Mouse (Mus musculus): ENCODE results near the gene Zdhhc1. TPM values are rescaled to one million over a fixed set of nuclear protein-coding genes. Genes with fewer than 3 reads are reported as not detected.
A peak's percentile ranks its signal among the peaks of the same experiment; 100 is the strongest.

The Zdhhc1 gene
- total and polyA plus RNA-seq, 2 experiments from 2014 or later: 19.1 to 56.2 TPM

DNA sequence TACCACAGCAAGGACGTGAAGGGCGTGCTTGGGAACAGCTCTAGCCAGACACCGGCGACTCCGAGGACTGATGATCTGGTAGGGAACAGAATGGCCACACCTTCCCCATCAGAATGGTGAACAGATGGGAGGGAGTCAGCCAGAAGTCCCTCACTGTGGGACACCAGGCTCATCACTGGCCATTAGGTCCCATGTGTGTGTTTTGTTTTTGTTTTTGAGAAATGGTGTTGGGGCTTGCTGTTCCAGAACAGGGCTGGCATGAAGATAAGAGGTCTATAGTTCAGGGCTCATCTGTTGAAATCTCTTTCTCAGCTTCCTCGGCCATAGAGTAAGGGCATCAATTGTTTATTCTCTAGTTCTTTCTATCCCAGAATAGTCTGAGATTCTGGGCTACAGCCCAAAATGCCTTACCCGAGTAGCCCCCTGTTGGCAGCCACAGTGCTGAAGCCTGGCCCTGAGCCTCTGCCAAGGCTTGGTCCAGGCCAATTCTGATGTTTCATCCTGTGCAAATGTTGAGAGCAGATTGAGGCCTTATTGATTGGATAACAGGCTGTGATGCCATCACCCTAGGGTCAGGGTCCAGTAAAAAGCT lies 29.9 kb downstream of the Zdhhc1 start:
- DNase-seq (ENCODE audit: low spot score) (no peak), ATAC-seq (ENCODE audit: insufficient read depth, low read depth) (no peak)
- Histone ChIP-seq H3K9ac (replicated peaks; ENCODE audit: low read depth, low read length) (no peak overlapping the region), H3K27me3 (ENCODE audit: control insufficient read depth, insufficient read depth, low read length) (no peaks in the 10 kb centered on the region), H3K36me3 (replicated peaks; ENCODE audit: control insufficient read depth, insufficient read depth, low read length) (0 out of 2 replicates have a peak, but pooled peaks cover 3% of the 10 kb centered on the region), H3K4me2 (ENCODE audit: low read depth, low read length) (no peak overlapping the region), H3K9me3 (replicated peaks; ENCODE audit: control insufficient read depth, low read length) (no peaks in the 10 kb centered on the region), H3K27ac (ENCODE audit: low read depth) (no peak overlapping the region), H3K4me1 (ENCODE audit: control insufficient read depth, insufficient read depth) (peaks cover 18% of the 10 kb centered on the region), H3K4me3 (ENCODE audit: low read depth, low read length) (no peak overlapping the region)
- no peak for TF ChIP-seq EP300 (IDR thresholded peaks at IDR 0.05; ENCODE audit: low read depth)
- peak; percentile 15 for TF ChIP-seq CTCF (IDR thresholded peaks at IDR 0.05; ENCODE audit: low read depth)
- WGBS: 65% methylated on average over 7 of the region's 7 CpGs

DNA sequence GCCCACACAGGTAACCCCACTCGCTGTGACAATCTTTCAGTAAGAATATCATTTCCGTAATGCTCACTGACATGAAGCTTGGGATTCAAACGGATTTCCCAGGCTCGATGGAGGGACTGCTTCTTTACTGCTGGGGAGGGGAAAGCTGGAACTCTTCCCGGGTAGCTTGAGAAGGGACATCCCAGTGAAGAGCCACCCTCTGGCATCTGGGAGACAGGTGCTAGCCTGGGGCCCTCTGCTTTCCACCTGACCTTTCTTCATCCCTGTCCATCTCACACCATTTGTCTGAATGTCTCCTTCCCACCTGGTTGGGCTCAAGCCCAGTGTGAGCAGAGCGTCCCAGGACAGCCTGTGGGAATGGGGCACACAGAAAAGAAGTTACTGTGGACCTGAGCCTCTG lies 30.5 kb downstream of the Zdhhc1 start:
- ATAC-seq (ENCODE audit: insufficient read depth, low read depth) (no peak), DNase-seq (ENCODE audit: low spot score) (no peak)
- H3K27ac ChIP-seq (ENCODE audit: low read depth): no peak overlapping the region
- H3K36me3 ChIP-seq (replicated peaks; ENCODE audit: control insufficient read depth, insufficient read depth, low read length): 0 out of 2 replicates have a peak, but pooled peaks cover 3% of the 10 kb centered on the region
- no peak overlapping the region for H3K4me3 ChIP-seq (ENCODE audit: low read depth, low read length)
- no peaks in the 10 kb centered on the region for H3K27me3 ChIP-seq (ENCODE audit: control insufficient read depth, insufficient read depth, low read length)
- H3K4me1 ChIP-seq (ENCODE audit: control insufficient read depth, insufficient read depth): peaks cover 16% of the 10 kb centered on the region; the same call in 1 of the 2 replicates
- TF ChIP-seq CTCF (IDR thresholded peaks at IDR 0.05; ENCODE audit: low read depth) (no peak), EP300 (IDR thresholded peaks at IDR 0.05; ENCODE audit: low read depth) (no peak)
- no peaks in the 10 kb centered on the region for H3K9me3 ChIP-seq (replicated peaks; ENCODE audit: control insufficient read depth, low read length)
- no peak overlapping the region for H3K4me2 ChIP-seq (ENCODE audit: low read depth, low read length)
- H3K9ac ChIP-seq (replicated peaks; ENCODE audit: low read depth, low read length): no peak overlapping the region
- 82% methylated on average over 6 of the region's 6 CpGs for WGBS

DNA sequence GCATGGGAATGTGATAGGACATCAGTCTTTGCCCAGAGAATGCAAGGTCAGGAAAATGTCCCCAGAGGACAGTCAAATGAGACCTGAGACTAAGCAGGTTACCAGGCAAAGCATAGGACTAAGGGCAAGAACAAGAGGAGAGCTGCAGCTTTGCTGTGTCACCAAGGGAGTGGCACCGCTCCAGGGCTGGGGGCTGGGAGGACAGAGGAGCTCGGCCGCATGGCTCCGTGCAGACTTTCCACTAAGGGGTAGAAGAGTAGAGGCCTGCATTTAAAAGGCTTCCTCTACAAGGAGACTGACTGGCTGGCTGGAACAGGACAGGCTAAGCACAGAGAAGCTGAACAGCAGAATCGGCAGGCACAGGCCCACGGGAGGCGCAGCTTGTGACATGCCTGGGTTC lies 32.1 kb downstream of the Zdhhc1 start:
- Histone ChIP-seq H3K9me3 (replicated peaks; ENCODE audit: control insufficient read depth, low read length) (no peaks in the 10 kb centered on the region), H3K36me3 (replicated peaks; ENCODE audit: control insufficient read depth, insufficient read depth, low read length) (0 out of 2 replicates have a peak, but pooled peaks cover 3% of the 10 kb centered on the region), H3K9ac (replicated peaks; ENCODE audit: low read depth, low read length) (no peak overlapping the region), H3K4me1 (ENCODE audit: control insufficient read depth, insufficient read depth) (0 out of 2 replicates have a peak, but pooled peaks cover 11% of the 10 kb centered on the region), H3K4me2 (ENCODE audit: low read depth, low read length) (no peak overlapping the region), H3K4me3 (ENCODE audit: low read depth, low read length) (no peak overlapping the region), H3K27ac (ENCODE audit: low read depth) (no peak overlapping the region), H3K27me3 (ENCODE audit: control insufficient read depth, insufficient read depth, low read length) (no peaks in the 10 kb centered on the region)
- TF ChIP-seq CTCF (IDR thresholded peaks at IDR 0.05; ENCODE audit: low read depth): no peak
- no peak for TF ChIP-seq EP300 (IDR thresholded peaks at IDR 0.05; ENCODE audit: low read depth)
- ATAC-seq (ENCODE audit: insufficient read depth, low read depth): no peak
- WGBS: 51% methylated on average over 7 of the region's 7 CpGs
- no peak for DNase-seq (ENCODE audit: low spot score)

DNA sequence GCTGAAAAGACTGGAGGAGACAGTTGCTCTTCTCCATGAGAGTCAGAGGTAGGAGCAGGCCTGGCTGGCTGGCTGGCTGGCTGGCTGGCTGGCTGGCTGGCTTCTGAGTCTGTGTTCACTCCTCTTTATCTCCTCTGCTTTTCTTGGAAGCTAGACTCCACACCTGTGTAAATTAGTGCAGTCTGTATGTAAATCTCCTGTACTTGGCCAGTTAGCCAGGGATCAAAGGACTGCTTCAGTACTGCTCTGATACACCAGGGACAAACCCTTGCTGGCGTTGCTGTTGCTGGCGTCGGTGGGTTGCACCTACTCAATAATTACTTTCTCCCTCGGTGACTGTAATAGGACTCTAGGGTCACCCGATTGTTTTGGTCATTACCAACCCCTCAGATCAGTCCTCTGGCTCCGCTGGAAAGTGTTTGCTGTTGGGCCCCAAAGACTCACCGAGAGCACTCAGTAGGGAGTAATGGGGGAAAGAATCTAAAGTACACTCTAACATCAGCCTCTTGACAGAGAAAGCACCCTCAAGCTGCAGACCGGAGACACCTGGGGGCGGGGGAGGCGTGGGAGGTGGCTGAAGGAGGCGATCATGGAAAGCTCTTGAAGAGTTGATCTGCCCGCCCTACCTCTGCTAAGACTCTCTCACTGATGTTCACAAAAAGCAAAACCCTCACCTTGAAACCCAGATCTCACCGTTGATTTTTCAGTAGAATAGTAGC lies 35.5 kb downstream of the Zdhhc1 start:
- H3K4me1 ChIP-seq (ENCODE audit: control insufficient read depth, insufficient read depth): peaks cover 5% of the 10 kb centered on the region; the same call in 1 of the 2 replicates
- WGBS: 70% methylated on average over 13 of the region's 13 CpGs
- no peak for ATAC-seq (ENCODE audit: insufficient read depth, low read depth)

DNA sequence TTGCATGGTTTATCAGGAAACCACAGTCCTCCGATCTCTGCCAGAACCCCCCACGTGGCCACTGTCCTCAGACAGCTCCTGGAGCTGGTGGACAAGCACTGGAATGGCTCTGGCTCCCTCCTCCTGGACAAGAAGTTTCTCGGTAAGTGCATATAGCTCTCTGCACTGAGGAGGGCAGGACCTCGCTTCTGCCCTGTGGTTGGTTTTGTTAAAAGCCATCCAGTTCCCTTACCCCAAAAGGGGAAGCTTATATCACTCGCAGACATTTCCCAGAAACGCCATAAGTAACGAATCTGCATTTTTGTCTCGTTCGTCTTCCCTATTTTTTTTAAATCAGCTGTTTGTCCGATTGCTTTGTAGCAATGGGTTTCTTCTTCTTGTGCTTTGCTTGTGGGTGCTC lies 41.5 kb downstream of the Zdhhc1 start:
- Histone ChIP-seq H3K27ac (ENCODE audit: low read depth) (no peak overlapping the region), H3K9ac (replicated peaks; ENCODE audit: low read depth, low read length) (no peak overlapping the region), H3K9me3 (replicated peaks; ENCODE audit: control insufficient read depth, low read length) (no peaks in the 10 kb centered on the region), H3K4me1 (ENCODE audit: control insufficient read depth, insufficient read depth) (peaks cover 5% of the 10 kb centered on the region; the same call in 1 of the 2 replicates), H3K27me3 (ENCODE audit: control insufficient read depth, insufficient read depth, low read length) (no peaks in the 10 kb centered on the region), H3K4me3 (ENCODE audit: low read depth, low read length) (no peak overlapping the region), H3K36me3 (replicated peaks; ENCODE audit: control insufficient read depth, insufficient read depth, low read length) (no peaks in the 10 kb centered on the region), H3K4me2 (ENCODE audit: low read depth, low read length) (no peak overlapping the region)
- 47% methylated on average over 10 of the region's 10 CpGs for WGBS
- DNase-seq (ENCODE audit: low spot score) (no peak), ATAC-seq (ENCODE audit: insufficient read depth, low read depth) (no peak)
- TF ChIP-seq EP300 (IDR thresholded peaks at IDR 0.05; ENCODE audit: low read depth) (no peak), CTCF (IDR thresholded peaks at IDR 0.05; ENCODE audit: low read depth) (no peak)

More for the DNA sequence above, 35.5 kb downstream of the Zdhhc1 start:
- H3K4me3 ChIP-seq (ENCODE audit: low read depth, low read length): no peak overlapping the region
- H3K9me3 ChIP-seq (replicated peaks; ENCODE audit: control insufficient read depth, low read length): no peaks in the 10 kb centered on the region
- no peak overlapping the region for H3K9ac ChIP-seq (replicated peaks; ENCODE audit: low read depth, low read length)
- H3K36me3 ChIP-seq (replicated peaks; ENCODE audit: control insufficient read depth, insufficient read depth, low read length): no peaks in the 10 kb centered on the region
- TF ChIP-seq CTCF (IDR thresholded peaks at IDR 0.05; ENCODE audit: low read depth) (no peak), EP300 (IDR thresholded peaks at IDR 0.05; ENCODE audit: low read depth) (no peak)
- no peak for DNase-seq (ENCODE audit: low spot score)
- no peak overlapping the region for H3K4me2 ChIP-seq (ENCODE audit: low read depth, low read length)
- H3K27ac ChIP-seq (ENCODE audit: low read depth): no peak overlapping the region
- no peaks in the 10 kb centered on the region for H3K27me3 ChIP-seq (ENCODE audit: control insufficient read depth, insufficient read depth, low read length)
